Mouse (Mus musculus): ENCODE measurements around the gene Ccdc12. TPM values are rescaled to one million over a fixed set of nuclear protein-coding genes. Genes with fewer than 3 reads are reported as not detected.

Gene Ccdc12
- polyA plus RNA-seq, 1 experiment from 2014 or later, result 88.1 TPM

DNA sequence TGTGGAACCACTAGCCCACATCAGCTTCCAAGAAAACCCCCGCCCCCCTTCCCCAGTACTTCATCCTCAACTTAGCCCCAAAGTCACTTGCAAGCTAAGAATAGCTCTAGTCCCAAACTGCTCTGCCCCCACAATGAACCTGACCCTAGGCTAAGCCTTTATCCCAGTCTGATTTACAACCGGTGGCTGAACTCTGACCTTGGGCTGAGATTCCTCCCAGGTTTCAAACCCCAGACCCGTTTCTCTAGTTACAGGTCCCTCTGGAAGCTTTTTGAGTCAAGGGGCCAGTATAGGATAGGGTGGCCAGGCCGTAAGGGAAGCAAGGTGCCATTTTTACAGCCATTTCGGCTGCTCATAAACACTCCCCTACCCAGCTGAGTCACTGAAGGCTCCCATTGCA is 89.9 kb downstream of the Ccdc12 start:
- no peak for TF ChIP-seq CTCF (IDR thresholded peaks at IDR 0.05)
- peaks cover 5% of the 10 kb centered on the region for H3K27me3 ChIP-seq
- POLR2A ChIA-PET, result no interaction called here
- ATAC-seq, result no peak
- in situ Hi-C loops (cut with MboI; ENCODE audit: low pct_unique_long_range_greater_than_20kb), result no loop called here
- CTCF ChIA-PET, result interaction anchor here (0.7 to 2.7 kb wide), 5 partner anchors 13 to 35 kb away, joined by 3 to 10 read pairs (median 5); no protein-coding TSS in a partner anchor
- no peak for DNase-seq (ENCODE audit: low read depth, low spot score)

DNA sequence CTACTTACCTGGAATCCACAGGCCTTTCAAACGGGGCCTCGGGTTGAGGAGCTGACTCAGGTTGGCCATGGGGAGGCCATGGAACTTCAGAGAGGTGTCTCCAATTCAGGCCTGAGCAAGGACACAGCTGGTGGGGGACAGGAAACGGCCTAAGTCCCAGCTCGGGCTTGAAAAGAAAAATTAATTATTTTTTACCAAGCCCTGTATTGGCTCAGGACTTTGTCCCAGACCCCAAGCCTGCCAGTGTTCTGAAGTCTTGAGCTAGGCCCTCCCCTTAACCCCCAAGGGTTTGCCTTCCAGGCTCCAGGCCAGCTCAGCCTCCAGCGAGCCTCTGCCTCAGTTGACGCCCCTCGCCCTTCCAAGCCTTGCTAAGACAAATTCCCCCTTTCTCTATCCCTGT is 90.7 kb downstream of the Ccdc12 start, which contains the start of gene Pth1r:
Gene Pth1r (minus strand): TSS at position 185 of the 400 bp plus-strand sequence.
- ChIA-PET POLR2A (no interaction called here), CTCF (interaction anchor here (1.3 to 2.7 kb wide), 3 partner anchors 13 to 34 kb away, joined by 3 to 10 read pairs (median 3); no protein-coding TSS in a partner anchor)
- no peak for TF ChIP-seq CTCF (IDR thresholded peaks at IDR 0.05)
- ATAC-seq (no peak), DNase-seq (ENCODE audit: low read depth, low spot score) (no peak)
- in situ Hi-C loops (cut with MboI; ENCODE audit: low pct_unique_long_range_greater_than_20kb), result no loop called here
- no peaks in the 10 kb centered on the region for H3K27me3 ChIP-seq

DNA sequence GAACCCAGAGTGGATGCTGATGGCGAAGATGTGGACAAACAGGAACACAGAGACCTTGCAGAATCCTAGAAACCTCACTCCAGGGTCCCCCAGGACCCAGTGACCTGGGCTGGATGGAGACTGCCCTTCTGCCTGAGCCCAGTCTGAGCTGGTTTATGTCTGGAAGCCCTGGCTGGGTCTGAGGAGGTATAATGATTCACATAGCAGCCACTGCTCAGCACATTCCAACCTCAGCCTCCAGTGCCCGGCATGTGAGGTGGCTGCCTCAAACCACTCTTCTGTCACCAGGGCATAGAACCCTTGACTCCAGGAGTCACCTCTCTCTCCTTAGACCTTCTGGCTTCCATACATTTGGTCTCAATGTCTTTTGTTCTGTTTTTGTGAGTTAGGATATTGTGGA is 92.1 kb downstream of the Ccdc12 start:
- in situ Hi-C loops (cut with MboI; ENCODE audit: low pct_unique_long_range_greater_than_20kb), result no loop called here
- TF ChIP-seq CTCF (IDR thresholded peaks at IDR 0.05), result no peak
- ChIA-PET POLR2A (interaction anchor here (1.2 to 1.5 kb wide), 2 partner anchors 24 to 132 kb away, joined by 3 to 4 read pairs; partner anchors contain the start of genes Als2cl and Tmie), CTCF (interaction anchor here (1.5 to 1.8 kb wide), 3 partner anchors 11 to 31 kb away, joined by 5 to 6 read pairs (median 5); no protein-coding TSS in a partner anchor)
- ATAC-seq (peak; percentile 53), DNase-seq (ENCODE audit: low read depth, low spot score) (no peak)
- no peaks in the 10 kb centered on the region for H3K27me3 ChIP-seq

DNA sequence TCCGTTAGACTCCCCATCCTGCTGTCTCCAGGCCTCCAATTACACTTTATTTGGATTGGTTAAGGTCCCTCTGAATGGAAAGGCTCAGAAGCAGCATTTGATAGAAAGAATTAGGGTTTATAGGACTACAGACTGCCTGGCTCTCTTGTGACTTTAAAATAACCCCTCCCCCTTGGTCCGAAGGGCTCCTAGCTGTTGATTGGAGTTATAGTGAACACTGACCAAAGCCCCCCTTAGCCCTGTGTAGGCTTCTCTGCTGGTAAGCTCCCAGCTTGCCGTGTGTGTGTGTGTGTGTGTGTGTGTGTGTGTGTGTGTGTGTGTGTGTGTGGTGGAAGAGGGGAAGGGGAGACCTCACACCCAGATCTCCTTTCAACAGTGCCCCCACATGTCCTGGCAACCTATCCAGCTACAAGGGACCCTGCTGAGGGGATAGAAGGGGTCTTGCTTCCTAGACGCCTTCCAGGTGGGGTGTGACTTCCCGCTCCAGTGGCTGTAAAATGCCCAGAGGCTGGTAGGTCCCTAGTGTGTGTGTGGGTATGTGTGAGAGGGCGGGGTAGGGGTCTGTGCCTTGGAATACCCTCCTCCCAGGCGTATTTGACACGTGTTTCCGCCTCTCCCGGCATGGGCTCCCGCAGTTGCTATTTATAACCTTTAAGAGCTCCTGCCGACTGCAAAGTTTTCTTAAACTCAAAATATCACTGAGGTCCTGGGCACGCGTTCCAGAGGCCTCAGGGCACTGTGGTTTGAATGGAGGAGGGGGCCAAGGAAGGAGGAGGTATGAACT is 94.3 kb downstream of the Ccdc12 start:
- no peak for TF ChIP-seq CTCF (IDR thresholded peaks at IDR 0.05)
- no peak for DNase-seq (ENCODE audit: low read depth, low spot score)
- ATAC-seq, result no peak
- CTCF ChIA-PET, result interaction anchor here (1.3 to 1.4 kb wide), 2 partner anchors 10 to 26 kb away, joined by 3 read pairs; no protein-coding TSS in a partner anchor
- no peaks in the 10 kb centered on the region for H3K27me3 ChIP-seq
- in situ Hi-C loops (cut with MboI; ENCODE audit: low pct_unique_long_range_greater_than_20kb), result no loop called here
- POLR2A ChIA-PET, result interaction anchor here (0.9 kb wide), 1 partner anchor 10 kb away, joined by 3 read pairs; no protein-coding TSS in a partner anchor

DNA sequence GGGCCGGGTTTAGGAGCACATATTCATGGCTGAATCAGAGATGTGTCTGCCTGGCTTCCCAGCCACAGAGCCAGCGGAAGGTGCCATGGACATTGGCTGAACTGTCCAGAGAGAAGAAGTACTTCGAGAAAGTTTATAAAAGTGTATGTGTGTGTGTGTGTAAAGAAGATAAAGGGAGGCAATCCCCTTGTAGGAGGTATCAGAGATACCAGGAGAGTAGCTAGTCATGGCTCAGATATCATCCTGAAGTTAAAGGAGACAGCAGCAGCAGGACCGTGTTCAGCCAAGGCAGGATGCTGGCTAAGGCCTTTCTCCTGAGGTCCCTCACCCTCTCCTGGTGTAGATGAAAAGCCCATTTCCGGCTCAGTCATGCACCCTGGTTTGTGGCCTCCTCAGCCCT is 95.1 kb downstream of the Ccdc12 start:
- CTCF ChIA-PET, result interaction anchor here (1.0 to 1.4 kb wide), 3 partner anchors 9 to 27 kb away, joined by 3 read pairs; no protein-coding TSS in a partner anchor
- in situ Hi-C loops (cut with MboI; ENCODE audit: low pct_unique_long_range_greater_than_20kb), result no loop called here
- ATAC-seq, result no peak
- no peaks in the 10 kb centered on the region for H3K27me3 ChIP-seq
- no peak for TF ChIP-seq CTCF (IDR thresholded peaks at IDR 0.05)
- no peak for DNase-seq (ENCODE audit: low read depth, low spot score)
- POLR2A ChIA-PET, result no interaction called here

DNA sequence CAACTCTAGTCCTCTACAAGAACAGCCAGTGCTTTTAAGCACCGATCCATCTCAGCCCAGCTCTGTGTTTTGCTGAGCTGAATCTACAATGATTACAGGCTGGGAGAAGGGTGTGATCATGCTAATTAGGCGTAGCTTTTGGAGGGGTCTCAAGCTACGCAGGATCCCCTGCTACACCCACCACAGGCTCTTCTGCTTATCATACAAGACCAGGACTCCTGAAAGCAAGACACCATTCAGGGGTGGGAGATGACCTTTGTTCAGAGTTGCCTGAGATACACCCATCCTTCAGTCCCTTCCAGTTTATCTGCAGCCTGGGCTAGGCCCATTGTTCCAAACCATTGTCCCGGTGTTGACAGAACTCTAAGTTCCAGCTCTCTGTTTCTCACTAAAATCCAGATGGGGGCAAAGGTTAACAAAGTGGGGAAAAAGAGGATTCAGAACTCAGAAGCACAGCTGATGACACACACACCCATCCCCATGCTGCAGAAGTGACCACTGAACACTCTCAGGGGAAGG is 96.7 kb downstream of the Ccdc12 start:
- ChIA-PET CTCF (interaction anchor here (0.9 to 1.5 kb wide), 3 partner anchors 13 to 37 kb away, joined by 3 to 4 read pairs (median 4); no protein-coding TSS in a partner anchor), POLR2A (no interaction called here)
- TF ChIP-seq CTCF (IDR thresholded peaks at IDR 0.05), result no peak
- ATAC-seq (no peak), DNase-seq (ENCODE audit: low read depth, low spot score) (no peak)
- H3K27me3 ChIP-seq, result no peaks in the 10 kb centered on the region
- in situ Hi-C loops (cut with MboI; ENCODE audit: low pct_unique_long_range_greater_than_20kb), result no loop called here

DNA sequence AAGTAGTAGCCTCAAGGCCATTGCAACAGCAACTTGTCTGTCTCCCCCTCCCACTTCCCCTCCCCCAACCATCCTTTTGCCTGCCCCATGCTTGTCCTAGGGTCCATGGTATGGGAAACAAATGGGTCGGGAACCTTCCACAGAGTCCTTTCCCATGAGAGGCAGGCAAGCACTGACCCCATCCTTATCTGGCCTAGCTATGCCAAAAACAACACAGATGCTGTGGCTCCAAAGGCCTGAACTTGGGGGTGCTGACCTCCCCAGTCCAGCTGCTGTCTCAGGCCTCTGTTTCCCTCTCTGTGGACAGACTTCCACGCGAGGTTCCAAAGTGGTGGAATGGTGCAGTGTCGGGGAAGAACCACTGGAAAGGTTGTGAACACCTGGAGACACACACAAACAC is 97.5 kb downstream of the Ccdc12 start:
- ChIA-PET POLR2A (interaction anchor here (0.7 kb wide), 1 partner anchor 34 kb away, joined by 4 read pairs; no protein-coding TSS in a partner anchor), CTCF (interaction anchor here (1.0 kb wide), 1 partner anchor 27 kb away, joined by 3 read pairs; no protein-coding TSS in a partner anchor)
- no peaks in the 10 kb centered on the region for H3K27me3 ChIP-seq
- TF ChIP-seq CTCF (IDR thresholded peaks at IDR 0.05), result no peak
- no peak for DNase-seq (ENCODE audit: low read depth, low spot score)
- in situ Hi-C loops (cut with MboI; ENCODE audit: low pct_unique_long_range_greater_than_20kb), result no loop called here
- no peak for ATAC-seq

DNA sequence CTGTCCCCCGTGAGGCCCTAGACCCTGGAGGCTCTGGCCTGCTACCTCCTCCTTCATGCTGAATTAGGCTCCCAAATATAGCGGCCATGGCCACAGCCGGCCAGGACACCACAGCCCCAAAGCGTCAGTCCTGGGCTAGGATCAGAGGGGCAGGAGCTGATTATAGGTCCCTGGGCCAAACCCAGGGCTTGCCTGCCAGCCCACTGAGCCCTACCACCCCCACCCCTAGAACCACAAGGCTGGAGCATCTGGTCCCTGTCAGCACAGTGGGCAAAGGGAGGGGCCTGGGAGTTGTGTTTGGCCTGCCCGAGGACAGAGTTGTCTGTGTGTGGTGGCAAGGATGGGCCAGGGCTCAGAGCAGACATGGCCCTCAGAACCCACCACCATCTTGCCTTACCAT is 101.5 kb downstream of the Ccdc12 start:
- ChIA-PET POLR2A (no interaction called here), CTCF (interaction anchor here (1.2 to 5.2 kb wide), 4 partner anchors 24 to 43 kb away, joined by 3 to 45 read pairs (median 28); no protein-coding TSS in a partner anchor)
- no peak for DNase-seq (ENCODE audit: low read depth, low spot score)
- in situ Hi-C loops (cut with MboI; ENCODE audit: low pct_unique_long_range_greater_than_20kb), result loop anchor here (5.0 kb wide), 1 partner anchor 41 kb away; no protein-coding TSS in a partner anchor
- H3K27me3 ChIP-seq, result no peaks in the 10 kb centered on the region
- no peak for TF ChIP-seq CTCF (IDR thresholded peaks at IDR 0.05)
- ATAC-seq, result no peak

DNA sequence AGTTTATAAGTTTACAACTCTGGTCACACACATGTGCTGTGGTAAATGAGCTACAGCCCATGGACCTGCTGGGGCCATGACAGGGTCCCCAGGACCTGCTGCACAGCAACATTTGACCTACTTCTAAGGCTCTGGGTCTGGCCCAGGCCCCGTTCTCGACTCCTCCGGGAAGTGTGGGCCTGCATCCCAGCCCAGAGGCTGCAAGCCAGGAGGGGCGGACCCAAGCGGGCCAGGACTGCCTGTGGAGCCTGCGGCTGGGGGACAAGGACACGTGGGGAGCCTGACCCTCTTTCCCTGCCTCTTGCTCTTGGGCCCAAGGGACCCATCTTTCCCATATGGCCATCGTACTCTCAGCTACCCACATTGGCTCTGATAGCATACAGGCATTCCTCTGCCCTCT is 102.3 kb downstream of the Ccdc12 start:
- ChIA-PET POLR2A (interaction anchor here (1.3 kb wide), 1 partner anchor 9 kb away, joined by 3 read pairs; no protein-coding TSS in a partner anchor), CTCF (interaction anchor here (0.8 to 5.2 kb wide), 12 partner anchors 10 to 44 kb away, joined by 3 to 45 read pairs (median 7); partner anchors contain the start of gene Myl3)
- TF ChIP-seq CTCF (IDR thresholded peaks at IDR 0.05), result no peak
- no peak for DNase-seq (ENCODE audit: low read depth, low spot score)
- ATAC-seq, result no peak
- in situ Hi-C loops (cut with MboI; ENCODE audit: low pct_unique_long_range_greater_than_20kb), result loop anchor here (5.0 kb wide), 1 partner anchor 41 kb away; no protein-coding TSS in a partner anchor
- no peaks in the 10 kb centered on the region for H3K27me3 ChIP-seq

DNA sequence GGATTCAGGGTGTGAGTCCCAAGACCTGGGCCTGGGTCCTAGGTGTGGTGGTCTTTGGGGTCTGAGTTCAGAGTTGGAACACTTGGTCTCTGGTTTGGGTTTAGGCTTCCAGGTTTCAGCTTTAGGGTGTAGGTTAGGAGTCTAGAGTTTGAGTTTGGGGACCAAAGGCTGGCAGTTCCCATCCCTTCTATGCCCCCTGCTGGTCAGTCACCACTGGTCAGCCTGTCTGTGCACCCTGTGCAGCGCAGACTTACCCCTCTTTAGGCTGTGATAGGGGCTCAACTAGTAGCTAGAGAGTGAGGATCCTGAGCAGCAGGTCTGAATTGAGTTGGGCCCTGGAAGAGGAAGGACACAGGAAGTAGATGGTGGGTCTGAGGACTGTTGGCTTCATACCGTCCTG is 103.0 kb downstream of the Ccdc12 start:
- no peak for ATAC-seq
- in situ Hi-C loops (cut with MboI; ENCODE audit: low pct_unique_long_range_greater_than_20kb), result loop anchor here (5.0 kb wide), 1 partner anchor 42 kb away; no protein-coding TSS in a partner anchor
- no peak for DNase-seq (ENCODE audit: low read depth, low spot score)
- POLR2A ChIA-PET, result interaction anchor here (1.2 to 1.3 kb wide), 2 partner anchors 9 to 43 kb away, joined by 3 read pairs; no protein-coding TSS in a partner anchor
- CTCF ChIA-PET, result interaction anchor here (0.7 to 5.2 kb wide), 16 partner anchors 10 to 121 kb away, joined by 3 to 45 read pairs (median 6); partner anchors contain the start of genes Als2cl, Myl3, Pth1r and Tmie
- TF ChIP-seq CTCF (IDR thresholded peaks at IDR 0.05), result no peak
- H3K27me3 ChIP-seq, result no peaks in the 10 kb centered on the region
